Mouse (Mus musculus): ENCODE measurements around the gene Ankrd1.

DNA sequence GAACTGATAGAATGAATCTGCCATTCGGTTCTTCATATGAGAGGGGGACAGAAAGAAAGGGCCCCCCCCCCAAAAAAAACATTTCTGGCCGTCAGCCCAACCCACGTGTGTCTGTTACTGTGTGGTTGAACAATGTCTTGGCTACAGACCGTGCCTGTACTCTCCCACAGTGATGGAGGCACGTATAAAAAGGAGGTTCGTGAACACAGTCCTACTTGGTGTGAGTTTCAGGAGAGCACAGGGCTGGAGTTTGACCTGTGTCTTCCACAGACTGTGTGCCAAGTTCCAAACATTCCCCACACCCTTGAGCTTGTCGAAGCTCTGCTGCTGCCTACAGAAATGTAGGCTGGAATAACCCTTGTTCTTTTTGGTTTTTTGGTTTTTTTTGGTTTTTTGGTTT is 9.4 kb downstream of the Ankrd1 start:
- TF ChIP-seq CTCF (IDR thresholded peaks at IDR 0.05; ENCODE audit: control insufficient read depth, insufficient read depth, insufficient read length): no peak
- no peak for TF ChIP-seq MYOD1 (IDR thresholded peaks at IDR 0.05; ENCODE audit: control insufficient read depth, insufficient read length, low read depth)
- TF ChIP-seq MAX (IDR thresholded peaks at IDR 0.05): no peak
- TF ChIP-seq USF1 (IDR thresholded peaks at IDR 0.05; ENCODE audit: low read depth): no peak
- no peak for TF ChIP-seq MYOG (IDR thresholded peaks at IDR 0.05; ENCODE audit: control insufficient read depth, extremely low read depth, insufficient read length)
- TF ChIP-seq CEBPB (IDR thresholded peaks at IDR 0.05; ENCODE audit: low read depth): no peak
- TF ChIP-seq FOSL1 (IDR thresholded peaks at IDR 0.05; ENCODE audit: insufficient read depth, low read length, poor library complexity, severe bottlenecking): no peak
